Mouse (Mus musculus): Measurements from ENCODE around the gene Srrt.
A peak's percentile ranks its signal among the peaks of the same experiment; 100 is the strongest.

The Srrt gene

DNA sequence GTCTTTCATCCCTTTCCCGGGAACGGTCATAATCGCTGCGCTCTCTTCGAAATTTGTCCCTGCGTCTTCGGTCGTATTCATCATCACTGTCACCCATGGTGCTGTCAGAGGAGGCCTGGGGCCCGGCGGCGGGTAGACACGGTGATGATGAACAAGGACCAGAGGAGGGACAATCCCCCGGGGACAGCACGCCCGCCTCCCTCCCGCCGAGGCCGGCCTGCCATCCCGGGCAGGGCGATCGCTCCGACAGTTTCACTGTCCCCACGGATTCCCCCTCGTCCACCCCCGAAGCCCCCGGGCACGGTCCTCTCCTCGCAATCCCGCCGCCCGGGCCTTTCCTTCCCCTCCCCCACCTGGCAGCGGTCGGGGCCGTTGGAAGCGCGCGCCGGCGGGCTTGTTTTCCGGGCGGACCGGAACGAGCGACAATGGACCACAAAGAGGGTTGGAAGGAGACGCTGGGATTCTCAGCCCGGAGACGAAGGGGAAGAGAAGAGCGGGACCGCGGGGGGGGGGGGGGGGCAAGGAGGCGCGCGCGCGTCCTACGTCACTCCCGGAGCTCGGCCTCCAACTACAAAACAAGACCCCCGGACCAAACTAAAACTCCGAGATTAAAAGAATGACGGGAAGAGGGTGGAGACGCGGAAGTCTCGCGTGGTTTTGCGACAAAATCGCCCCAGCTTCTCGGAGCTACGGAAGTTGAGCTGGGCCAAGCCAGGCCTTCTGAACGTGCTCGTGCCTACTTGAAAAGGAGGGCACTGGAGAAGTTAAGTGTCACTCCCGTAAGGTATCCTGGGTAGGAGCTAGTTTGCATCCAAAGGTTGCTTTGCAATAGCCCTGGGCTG lies at the start of gene Srrt:
Gene Srrt (minus strand): TSS at position 604 of the 842 bp plus-strand sequence.
- TF ChIP-seq GATA4 (IDR thresholded peaks at IDR 0.05; ENCODE audit: insufficient replicate concordance, low read length): 0 out of 2 replicates have a peak, but pooled peaks have one; percentile 51

DNA sequence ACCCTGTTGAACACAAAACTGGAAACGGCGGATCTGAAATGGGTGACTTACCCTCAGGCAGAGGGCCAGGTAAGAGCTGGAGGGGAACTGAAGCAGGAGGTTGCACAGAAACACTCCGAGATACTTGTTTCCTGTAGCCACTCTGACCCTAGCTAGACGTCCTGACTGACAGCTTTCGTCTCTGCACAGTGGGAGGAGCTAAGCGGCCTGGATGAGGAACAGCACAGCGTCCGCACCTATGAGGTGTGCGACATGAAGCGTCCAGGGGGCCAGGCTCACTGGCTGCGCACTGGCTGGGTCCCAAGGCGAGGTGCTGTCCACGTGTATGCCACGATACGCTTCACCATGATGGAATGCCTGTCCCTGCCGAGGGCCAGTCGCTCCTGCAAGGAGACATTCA lies 46.6 kb upstream of the Srrt start:
- TF ChIP-seq GATA4 (IDR thresholded peaks at IDR 0.05; ENCODE audit: insufficient replicate concordance, low read length): no peak

DNA sequence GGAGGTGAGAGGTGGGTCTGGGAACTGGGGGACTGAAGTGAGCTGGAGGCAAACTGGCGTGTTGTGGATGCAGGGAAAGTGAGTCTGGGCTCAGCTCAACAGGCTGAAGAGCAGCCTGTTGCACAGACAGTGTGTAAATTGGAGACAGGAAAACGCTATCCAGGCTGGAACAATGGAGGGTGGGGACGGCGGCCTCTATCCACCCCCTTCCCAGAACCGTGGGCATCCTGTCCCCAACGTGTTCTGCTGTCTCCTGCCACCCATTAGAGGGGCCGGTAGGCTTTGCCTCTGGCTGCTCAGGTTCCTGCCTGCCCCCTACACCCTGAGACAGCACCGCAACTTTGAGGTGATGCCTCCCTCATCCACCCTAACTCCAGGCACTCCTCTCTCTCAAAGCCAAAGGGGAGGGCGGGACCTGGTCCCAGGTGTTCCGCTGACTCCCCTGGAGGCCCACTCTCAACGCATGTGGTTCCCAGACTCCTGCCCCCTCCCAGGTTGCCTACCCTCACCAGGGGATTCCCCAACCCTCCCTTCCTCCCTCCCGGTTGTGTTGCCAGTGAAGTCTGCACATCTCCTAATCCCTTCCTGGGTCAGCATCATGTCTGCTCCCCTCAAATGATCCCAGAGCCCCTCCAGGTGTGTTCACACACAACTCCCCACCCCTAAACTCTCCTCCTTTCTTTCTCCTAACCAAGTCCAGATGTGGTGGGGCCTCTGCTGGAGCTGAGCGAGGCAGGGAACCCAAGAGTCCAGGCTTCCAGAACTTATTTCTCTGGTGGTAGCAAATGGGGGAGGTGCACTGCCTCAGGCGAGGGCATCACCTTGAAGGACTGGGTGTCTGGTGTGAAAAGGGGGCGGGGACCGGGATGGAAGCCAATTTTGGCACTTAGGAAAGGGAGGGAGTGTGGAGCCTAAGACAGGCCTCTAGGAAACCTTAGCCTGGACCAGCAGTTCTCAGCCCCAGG lies 44.8 kb upstream of the Srrt start:
- peak; percentile 45; the same call in 1 of the 2 replicates for TF ChIP-seq GATA4 (IDR thresholded peaks at IDR 0.05; ENCODE audit: insufficient replicate concordance, low read length)

DNA sequence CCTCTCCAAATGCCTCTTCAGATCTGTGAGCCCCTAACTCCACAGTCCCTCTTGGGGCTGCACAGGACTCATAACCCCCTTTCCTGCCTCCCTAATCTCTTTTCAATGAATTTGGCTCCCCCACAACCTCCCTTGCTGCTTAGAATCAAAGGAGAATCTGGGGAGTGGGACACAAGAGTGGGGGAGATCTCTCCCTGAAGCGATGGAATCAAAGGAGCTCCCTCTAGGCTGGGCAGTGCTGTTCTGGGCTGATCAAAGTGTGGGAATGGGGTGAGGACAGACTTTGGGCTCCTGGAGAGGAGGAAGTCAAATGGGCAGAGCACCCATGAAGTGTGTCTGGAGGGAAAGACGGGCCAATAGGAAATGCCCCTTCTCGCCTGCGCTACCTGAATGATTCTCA lies 43.9 kb upstream of the Srrt start:
- no peak for TF ChIP-seq GATA4 (IDR thresholded peaks at IDR 0.05; ENCODE audit: insufficient replicate concordance, low read length)

DNA sequence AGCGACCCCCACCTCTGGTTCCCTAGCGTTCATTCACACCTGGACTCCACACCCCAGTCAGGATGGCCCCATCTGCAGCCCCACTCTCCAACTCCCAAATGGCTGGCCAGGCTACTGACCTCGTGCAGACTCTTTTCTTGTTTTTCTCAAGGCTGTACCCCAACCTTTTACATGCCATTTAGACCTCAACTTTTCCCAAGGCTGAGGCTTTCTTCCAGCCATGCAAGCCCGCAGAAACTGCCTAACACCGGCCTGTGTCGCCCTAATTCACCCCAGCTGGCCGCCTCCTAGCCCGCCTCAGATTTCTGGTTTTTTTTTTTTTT lies 43.5 kb upstream of the Srrt start:
- no peak for TF ChIP-seq GATA4 (IDR thresholded peaks at IDR 0.05; ENCODE audit: insufficient replicate concordance, low read length)

DNA sequence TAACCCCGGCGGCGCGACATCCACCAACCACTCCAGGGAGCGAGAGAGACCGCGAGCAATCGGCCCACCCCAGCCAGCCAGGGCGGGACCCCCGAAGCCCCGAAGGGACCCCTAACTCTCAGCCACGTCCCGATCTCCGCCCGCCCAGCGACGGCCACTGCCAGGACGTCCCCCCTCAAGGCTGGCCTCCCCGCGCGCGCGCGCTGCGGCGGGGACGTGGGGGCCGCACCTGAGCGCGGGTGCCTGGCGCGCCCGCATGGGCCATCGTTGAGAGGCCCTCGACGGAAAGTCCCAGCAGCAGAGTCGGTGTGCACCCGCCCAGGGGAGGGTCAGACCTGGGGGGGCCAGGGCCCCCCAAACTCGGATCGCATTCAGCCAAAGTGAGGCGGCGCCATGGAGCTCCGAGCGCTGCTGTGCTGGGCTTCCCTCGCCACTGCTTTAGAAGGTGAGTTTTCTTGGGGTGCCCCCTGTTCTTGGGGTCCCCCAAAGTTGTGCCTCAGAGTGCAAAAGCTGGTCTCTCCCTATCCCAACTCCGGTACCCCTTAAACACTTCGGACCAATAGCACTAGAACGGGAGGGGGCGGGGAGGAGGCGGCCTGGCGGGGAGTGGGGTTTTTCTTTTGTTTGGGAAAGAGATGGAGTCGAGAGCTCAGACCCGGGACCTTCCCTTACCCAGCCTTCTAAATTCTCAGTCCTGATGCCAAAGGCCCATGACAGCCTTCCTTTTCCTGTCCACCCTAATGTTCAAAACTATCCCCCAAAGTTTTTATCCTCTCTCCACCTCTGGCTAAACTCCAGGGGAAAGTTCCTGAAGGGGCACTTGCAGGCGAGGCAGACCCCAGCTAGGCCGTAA lies 43.0 kb upstream of the Srrt start:
- no peak for TF ChIP-seq GATA4 (IDR thresholded peaks at IDR 0.05; ENCODE audit: insufficient replicate concordance, low read length)

DNA sequence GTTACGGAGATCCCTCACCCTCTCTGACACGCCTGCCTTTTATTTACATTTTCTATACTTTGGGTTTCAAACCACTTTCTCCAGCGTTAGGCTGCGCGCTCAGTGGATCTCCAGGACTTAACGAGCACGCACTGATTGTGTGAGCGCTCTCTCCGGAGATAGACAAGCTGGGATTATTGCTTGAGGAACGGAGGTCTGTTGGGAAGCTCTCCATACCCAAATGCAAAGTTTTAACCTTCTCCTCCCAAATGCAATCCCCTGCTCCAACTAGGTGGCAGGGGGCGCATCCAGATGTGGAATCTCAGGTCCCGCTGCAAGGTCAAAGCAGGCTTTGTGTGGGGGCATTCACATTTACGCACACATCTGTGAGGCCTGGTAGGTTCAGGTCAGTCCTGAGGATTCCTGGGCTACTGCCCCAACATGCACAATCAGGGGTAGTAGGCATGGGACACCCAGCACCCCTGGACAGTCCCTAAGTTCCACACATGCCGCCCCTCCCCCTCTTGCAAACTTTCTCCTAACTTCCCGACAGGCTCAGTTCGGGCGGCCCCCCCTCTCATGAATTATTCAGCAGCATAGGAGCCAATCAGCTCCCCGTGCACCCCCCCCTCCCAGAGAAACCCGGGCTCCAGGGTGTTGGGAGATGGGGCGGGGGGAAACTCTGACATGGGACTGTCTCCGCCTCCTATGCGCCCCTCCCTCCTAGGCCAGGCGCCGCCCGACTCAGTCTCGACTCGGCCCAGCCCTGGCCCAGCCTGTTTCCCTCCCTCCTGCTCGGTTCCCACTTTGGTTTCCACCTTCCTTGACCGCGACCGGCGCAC lies 42.1 kb upstream of the Srrt start, which contains the start of gene Ephb4:
Gene Ephb4 (plus strand): TSS at position 726 of the 821 bp plus-strand sequence.
- no peak for TF ChIP-seq GATA4 (IDR thresholded peaks at IDR 0.05; ENCODE audit: insufficient replicate concordance, low read length)

DNA sequence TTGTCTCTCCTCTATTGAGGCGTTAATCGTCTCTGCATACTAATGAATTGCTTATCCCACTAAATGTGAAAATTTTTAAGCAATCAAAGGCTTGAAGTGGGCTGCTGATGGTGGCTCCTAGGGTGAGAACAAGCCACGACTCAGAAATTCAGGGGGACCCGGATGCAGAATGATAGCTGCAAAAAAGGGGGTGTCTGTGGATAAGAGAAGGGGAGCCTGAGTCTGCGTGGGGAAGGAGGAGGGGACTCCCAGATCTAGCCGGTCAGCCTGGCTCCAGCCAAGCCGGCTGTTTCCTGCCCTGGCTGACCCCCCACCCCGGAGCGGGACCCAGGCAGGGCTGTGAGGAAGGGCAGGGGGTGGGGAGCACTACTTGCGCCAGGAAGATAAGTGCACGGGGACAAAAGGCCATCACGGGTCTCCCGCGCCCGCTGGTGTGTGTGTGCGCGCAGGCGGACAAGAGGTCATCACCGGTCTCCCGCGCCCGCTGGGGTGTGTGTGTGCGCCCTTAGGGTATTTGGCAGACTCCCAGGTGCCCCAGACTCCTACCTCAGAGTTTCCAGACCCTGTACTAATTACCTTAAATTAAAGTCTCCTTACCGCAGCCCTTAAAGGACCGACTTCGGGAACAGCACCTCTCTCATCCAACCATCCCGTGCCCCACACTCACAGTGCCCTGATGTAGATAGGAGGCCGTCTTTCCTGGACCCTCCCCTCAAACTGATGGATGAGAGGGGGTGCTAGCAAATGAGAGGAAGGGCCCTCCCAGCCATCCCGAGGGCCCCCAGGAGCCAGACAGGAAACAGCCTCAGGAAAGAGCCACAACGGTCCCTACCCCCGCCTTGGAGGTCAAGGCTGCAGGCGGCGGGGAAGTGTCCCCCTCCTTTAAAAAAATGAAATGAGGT lies 41.3 kb upstream of the Srrt start:
- peak; percentile 100 for TF ChIP-seq GATA4 (IDR thresholded peaks at IDR 0.05; ENCODE audit: insufficient replicate concordance, low read length)

DNA sequence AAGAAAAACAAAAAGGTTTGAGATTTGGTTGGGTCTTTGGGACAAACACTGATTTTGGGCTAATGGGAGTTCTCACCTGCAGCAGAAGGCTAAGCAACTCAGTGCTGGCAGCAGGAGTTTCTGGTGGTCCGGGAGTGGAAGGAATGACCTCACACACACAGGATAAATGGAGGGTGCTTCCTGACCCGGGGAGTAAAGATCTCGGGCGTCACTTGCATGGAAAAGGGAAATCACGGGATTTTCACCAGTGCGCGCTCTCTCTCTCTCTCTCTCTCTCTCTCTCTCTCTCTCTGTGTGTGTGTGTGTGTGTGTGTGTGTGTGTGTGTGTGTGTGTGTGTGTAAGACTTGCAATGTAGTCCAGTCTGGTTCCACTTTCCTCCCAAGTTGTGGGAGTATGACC lies 40.4 kb upstream of the Srrt start:
- TF ChIP-seq GATA4 (IDR thresholded peaks at IDR 0.05; ENCODE audit: insufficient replicate concordance, low read length): peak; percentile 48; the same call in 1 of the 2 replicates

DNA sequence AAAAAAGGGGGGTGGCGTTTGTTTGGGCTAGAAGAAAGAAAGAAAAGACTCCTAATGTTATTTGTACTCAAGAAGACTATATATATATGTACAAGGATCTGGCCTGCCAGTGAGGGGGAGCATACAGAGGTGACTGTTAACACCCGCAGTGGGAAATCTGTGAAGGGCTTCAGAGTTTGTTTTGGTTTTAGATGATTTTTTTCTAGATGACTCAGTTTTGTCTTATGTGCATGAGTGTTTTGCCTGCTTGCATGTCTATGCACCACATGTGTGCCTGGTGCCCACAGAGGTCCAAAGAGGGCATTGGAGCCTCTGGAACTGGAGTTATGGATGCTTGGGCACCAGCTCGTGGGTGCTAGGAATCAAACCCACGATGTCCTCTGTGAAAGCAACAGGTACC lies 39.5 kb upstream of the Srrt start:
- TF ChIP-seq GATA4 (IDR thresholded peaks at IDR 0.05; ENCODE audit: insufficient replicate concordance, low read length): no peak

DNA sequence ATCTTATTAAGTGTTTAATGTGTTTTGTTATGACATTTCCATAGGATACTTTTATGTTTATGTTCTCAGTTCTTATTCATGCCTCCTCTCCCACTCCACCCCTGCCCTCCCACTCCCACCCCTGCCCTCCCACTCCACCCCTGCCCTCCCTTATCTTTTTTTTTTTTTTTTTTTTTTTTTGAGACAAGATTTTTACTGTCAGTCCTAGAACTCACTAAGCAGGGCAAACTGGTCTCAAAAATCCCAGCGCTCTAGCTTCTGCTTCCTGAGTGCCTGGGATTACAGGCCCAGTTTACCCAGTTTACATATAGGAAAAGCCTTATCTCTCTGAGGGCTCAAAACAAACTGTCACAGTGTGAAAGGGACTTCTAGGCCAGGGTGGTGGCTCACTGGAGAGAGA lies 38.9 kb upstream of the Srrt start:
- TF ChIP-seq GATA4 (IDR thresholded peaks at IDR 0.05; ENCODE audit: insufficient replicate concordance, low read length): no peak

DNA sequence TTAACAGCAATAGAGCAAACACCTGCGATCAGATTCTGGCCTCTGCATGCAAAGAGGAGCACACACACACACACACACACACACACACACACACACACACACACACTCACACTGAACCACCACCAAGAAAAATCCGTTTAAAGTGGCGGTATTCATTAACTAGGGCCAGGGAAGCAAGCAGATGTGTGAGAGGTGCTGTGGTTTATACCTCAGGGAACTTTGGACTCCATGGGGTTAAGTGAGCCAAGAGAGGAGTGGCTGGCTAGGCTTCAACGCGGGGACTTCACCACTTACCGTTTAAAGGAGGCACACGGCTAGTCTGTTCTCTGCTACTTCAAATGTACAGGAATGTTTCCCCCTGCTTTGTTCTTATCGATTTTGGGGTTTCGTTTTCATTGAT lies 38.3 kb upstream of the Srrt start:
- TF ChIP-seq GATA4 (IDR thresholded peaks at IDR 0.05; ENCODE audit: insufficient replicate concordance, low read length): no peak

DNA sequence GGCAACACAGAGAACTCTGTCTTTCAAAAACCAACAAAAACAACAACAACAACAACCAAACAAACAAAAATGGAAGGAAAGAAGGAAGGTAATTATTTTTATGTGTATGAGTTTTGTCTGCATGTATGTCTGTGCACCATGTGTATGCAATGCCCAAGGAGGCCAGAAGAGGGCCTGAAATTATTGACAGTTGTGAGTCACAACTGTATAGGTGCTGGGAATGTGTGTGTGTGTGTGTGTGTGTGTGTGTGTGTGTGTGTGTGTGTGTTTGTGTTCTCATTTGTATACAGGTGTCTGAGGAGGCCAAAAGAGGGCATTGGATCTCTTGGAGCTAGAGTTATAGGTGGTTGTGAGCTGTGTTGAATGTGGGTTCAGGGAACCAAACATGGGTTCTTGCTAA lies 36.4 kb upstream of the Srrt start:
- no peak for TF ChIP-seq GATA4 (IDR thresholded peaks at IDR 0.05; ENCODE audit: insufficient replicate concordance, low read length)
